Mouse (Mus musculus): ENCODE results near the gene Dync1i1.

Dync1i1 gene

DNA sequence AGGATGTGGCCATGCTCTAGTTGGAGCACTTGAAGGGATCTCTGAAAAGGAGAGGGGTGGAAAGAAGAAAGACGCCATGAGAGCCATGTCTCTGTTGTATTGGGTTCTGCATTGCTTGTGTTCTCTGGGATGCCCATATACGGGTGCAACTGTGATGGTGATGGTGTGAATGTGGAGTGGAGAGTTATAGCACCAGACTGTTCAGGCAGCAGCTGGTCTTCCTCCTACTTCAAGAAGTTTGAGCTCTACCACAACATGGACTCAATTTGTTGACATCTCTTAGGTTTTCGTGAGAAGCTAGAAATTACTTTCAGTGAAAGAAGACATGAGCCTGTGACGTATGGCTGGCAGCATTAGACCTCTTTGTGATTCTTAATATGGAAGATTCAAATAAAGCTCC, 44.8 kb downstream of the Dync1i1 start:
- no peak for DNase-seq (ENCODE audit: low spot score in 2 of 2)

- no peak for DNase-seq (ENCODE audit: low spot score in 2 of 2)
Observed at GRCm38 (mm10) chr6:5775461-5775860, 50.0 kb downstream of the Dync1i1 start.

- DNase-seq (ENCODE audit: low spot score in 2 of 2), result no peak
Observed at GRCm38 (mm10) chr6:5781752-5782151, 56.3 kb downstream of the Dync1i1 start.

GRCm38 (mm10) chr6:5783830-5784229, 58.4 kb downstream of the Dync1i1 start:
- no peak for DNase-seq (ENCODE audit: low spot score in 2 of 2)

DNA sequence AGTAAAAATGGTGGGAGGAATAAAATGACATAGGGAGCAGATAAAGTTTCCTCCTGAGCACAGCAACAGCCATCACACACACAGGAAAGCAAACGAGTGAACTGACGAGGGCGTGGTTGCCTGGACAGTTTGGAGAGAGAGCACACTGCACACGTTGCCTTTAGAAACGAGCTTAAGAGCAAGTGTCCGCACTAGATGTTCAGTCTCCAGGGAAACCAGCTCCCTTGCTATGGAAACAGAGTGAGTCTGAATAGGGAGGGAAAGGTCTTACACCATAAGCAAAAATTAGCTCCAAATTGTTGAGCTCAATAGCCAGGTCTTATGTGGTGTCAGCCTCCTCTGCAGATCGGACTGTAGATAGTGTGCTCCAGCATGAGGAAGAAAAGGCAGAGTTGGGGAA, 65.2 kb downstream of the Dync1i1 start:
- DNase-seq (ENCODE audit: low spot score in 2 of 2), result no peak

DNA sequence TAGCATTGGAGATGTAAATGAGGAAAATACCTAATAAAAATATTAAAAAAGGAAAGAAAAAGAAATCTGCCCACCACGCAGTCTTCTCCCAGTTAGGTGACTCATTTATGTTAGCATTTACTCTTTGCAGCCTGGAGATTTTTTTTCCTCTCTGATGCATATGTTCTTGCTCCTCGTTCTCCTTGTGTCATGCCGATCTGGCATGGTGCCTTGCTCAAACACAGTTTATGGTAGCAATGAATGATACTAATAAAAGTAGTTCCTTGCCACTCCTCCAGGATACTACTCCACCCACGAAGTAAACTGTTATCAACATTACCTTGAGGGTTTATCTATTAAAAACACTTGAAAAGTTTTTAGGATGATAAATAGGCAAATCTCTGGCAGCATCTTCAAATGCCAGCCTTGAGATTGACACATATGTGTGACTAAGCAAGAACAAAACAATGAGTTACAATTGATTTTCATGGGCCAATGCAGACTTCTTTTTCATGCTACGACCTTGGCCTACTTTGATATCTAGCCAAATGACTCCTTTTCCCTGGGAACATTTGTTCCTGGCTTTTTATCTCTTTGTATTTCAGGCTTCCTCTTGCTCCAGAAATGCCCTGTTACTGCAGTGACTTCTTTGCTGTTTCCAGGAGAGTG, 68.8 kb downstream of the Dync1i1 start:
- DNase-seq (ENCODE audit: low spot score in 2 of 2), result no peak

GRCm38 (mm10) chr6:5795314-5795713, 69.9 kb downstream of the Dync1i1 start:
- DNase-seq (ENCODE audit: low spot score in 2 of 2), result no peak

DNA sequence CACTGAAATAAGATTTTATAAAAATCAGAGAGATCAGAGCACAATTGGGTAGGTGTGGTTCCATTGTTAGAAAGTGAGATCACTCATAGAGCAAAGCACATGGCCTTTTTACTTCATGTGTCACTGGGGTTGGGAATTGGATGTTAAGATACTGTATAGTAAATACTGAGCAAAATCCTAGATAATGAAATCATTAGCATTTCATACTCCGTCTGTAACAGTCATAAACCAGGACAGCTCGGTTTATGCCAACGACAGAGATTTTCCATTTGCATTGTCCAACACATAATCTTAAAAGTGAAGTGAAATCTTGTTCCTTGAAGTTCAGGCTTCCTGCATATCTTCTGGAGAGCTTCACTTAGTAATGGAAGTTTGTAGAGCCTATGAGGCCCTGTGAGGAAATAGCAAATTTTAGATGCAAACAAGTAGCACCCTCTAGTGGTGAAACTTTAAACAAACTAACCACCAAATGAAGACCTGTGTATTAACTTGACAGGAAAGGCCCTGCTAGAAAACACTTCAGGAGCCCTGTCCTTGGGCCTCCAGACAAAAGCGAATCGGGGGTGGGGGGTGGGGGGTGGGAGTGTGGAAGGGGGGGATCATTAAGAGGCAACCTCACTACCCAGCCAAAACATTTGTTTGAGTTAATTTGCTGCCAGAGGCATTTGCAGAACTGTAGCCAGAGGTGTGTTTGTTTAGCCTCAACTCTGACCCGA, 76.8 kb downstream of the Dync1i1 start:
- peak in 1 of 2 experiments; percentile 7 for DNase-seq (ENCODE audit: low spot score in 2 of 2)

- DNase-seq (ENCODE audit: low spot score in 2 of 2), result no peak
Observed at GRCm38 (mm10) chr6:5802840-5803491, 77.5 kb downstream of the Dync1i1 start.

GRCm38 (mm10) chr6:5808008-5808421, 82.6 kb downstream of the Dync1i1 start:
- DNase-seq (ENCODE audit: low spot score in 2 of 2), result no peak

DNA sequence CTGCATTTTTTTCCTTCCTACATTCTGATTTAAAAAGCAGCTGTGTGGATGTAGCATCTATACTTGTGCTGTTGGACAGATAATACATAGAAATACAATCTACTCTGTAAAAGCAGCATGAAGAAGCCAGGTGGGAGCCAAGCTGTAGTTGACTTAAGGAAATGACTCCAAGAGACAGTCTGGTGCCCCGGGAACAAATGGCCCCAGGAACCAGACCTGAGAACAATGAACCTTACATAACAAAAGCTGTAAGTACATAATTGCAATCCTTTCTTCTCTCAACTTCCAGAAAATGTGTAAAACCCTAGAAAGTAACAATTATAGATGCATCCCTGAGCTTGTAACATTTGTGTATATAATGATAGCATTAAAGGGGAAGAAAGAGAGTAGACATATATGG, 86.6 kb downstream of the Dync1i1 start:
- no peak for DNase-seq (ENCODE audit: low spot score in 2 of 2)

DNA sequence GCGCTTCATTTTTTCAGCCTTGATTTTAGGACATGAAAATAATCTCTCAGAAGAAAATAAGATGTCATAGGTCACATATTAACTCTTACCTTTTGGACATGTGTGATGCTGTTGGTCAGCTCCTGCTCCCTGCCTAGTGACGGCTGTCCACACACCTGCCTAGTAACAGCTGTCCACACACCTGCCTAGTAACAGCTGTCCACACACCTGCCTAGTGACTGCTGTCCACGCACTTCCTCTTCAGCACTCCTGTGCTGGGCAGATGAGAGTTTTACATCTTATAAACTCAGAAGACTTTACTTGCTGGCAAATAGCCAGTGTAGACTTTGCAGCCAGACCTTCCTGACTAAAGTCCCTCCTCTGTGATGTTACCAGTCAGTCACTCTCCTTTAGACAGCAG, 94.2 kb downstream of the Dync1i1 start:
- no peak for DNase-seq (ENCODE audit: low spot score in 2 of 2)

GRCm38 (mm10) chr6:5825461-5825860, 100.0 kb downstream of the Dync1i1 start:
- no peak for DNase-seq (ENCODE audit: low spot score in 2 of 2)

GRCm38 (mm10) chr6:5827064-5827463, 101.6 kb downstream of the Dync1i1 start:
- no peak for DNase-seq (ENCODE audit: low spot score in 2 of 2)

- no peak for DNase-seq (ENCODE audit: low spot score in 2 of 2)
Observed at GRCm38 (mm10) chr6:5828409-5828974, 103.1 kb downstream of the Dync1i1 start.

- no peak for DNase-seq (ENCODE audit: low spot score in 2 of 2)
Observed at GRCm38 (mm10) chr6:5829148-5829547, 103.7 kb downstream of the Dync1i1 start.

DNA sequence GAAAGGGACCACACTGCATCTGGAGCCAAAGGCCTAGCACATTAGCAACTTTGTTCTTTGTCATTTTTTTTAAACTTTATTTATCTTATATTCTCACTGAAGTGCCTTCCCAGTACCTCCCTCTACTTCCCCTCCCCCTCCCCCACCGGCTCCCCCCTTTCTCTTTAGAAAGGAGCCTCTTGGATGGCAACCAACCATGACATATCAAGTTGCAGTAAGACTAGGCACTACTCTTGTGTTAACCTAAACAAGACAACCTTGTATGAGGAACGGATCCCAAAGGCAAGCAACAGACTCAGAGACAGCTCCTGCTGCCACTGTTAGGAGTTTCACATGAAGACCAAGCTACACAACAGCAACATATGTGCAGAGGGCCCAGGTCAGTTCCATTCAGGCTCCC, 105.3 kb downstream of the Dync1i1 start:
- no peak for DNase-seq (ENCODE audit: low spot score in 2 of 2)

DNA sequence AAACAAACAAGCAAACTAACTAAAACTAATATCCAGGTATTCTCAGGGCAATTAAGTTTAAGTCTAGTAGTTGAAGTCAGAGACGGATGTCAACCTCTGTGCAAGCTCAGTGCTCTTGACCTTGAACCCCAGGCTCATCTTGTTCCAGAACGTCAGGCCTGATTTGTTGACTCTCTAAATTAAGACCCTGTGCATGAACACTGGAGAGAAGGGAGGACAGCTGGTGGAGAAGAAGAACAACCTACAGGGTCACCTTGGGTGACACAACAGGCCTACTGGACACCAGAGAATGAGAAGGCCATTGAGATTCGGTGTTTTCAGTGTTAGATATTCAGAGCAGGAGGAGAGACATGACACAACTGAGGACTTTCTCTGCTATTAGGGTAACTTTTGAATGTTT, 105.8 kb downstream of the Dync1i1 start:
- DNase-seq (ENCODE audit: low spot score in 2 of 2), result no peak

DNA sequence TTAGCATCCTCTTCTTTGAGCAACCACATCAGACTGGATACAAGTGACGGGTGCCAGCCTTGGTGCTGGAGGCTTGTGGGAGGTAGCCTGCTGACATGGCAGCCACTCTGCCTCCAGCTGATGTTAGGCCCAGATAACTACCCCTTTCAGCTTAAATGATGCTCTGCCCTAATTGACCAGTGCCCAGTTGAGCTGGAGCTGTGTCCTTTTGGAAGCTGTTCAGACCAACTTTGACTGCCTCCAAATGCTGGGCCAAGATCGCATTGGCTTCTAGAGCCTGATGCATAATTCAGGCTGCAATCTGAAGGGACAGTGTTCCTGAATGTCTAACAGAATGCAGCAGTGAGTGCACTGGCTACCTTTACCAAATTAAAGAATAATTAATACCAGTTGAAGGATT, 107.4 kb downstream of the Dync1i1 start:
- no peak for DNase-seq (ENCODE audit: low spot score in 2 of 2)

GRCm38 (mm10) chr6:5842466-5842865, 117.0 kb downstream of the Dync1i1 start:
- DNase-seq (ENCODE audit: low spot score in 2 of 2), result no peak

- no peak for DNase-seq (ENCODE audit: low spot score in 2 of 2)
Observed at GRCm38 (mm10) chr6:5846154-5846553, 120.7 kb downstream of the Dync1i1 start.

GRCm38 (mm10) chr6:5854048-5854836, 128.8 kb downstream of the Dync1i1 start:
- DNase-seq (ENCODE audit: low spot score in 2 of 2), result no peak

Data from thymus, postnatal 10 days (tissue).